Mouse (Mus musculus): ENCODE measurements around the gene Ercc6.

The Ercc6 gene

GRCm38 (mm10) chr14:32520400-32520926 lies 7.1 kb downstream of the Ercc6 start:
- no peak for DNase-seq

GRCm38 (mm10) chr14:32522336-32522735 lies 9.0 kb downstream of the Ercc6 start:
- no peak for DNase-seq

- no peak for DNase-seq
Observed at GRCm38 (mm10) chr14:32524071-32524470, 10.8 kb downstream of the Ercc6 start.

GRCm38 (mm10) chr14:32525996-32526705 lies 12.8 kb downstream of the Ercc6 start:
- DNase-seq: no peak

GRCm38 (mm10) chr14:32527211-32527610 lies 13.9 kb downstream of the Ercc6 start:
- no peak for DNase-seq

- DNase-seq: no peak
Observed at GRCm38 (mm10) chr14:32529036-32529435, 15.7 kb downstream of the Ercc6 start.

GRCm38 (mm10) chr14:32530896-32531295 lies 17.6 kb downstream of the Ercc6 start:
- no peak for DNase-seq

- DNase-seq: no peak
Observed at GRCm38 (mm10) chr14:32531371-32531770, 18.1 kb downstream of the Ercc6 start.

GRCm38 (mm10) chr14:32532381-32533147 lies 19.2 kb downstream of the Ercc6 start:
- DNase-seq: no peak

- no peak for DNase-seq
Observed at GRCm38 (mm10) chr14:32533148-32533520, 19.8 kb downstream of the Ercc6 start.

- DNase-seq: no peak
Observed at GRCm38 (mm10) chr14:32533656-32534055, 20.3 kb downstream of the Ercc6 start.

- DNase-seq: no peak
Observed at GRCm38 (mm10) chr14:32534137-32534536, 20.8 kb downstream of the Ercc6 start.

- no peak for DNase-seq
Observed at GRCm38 (mm10) chr14:32536763-32537162, 23.4 kb downstream of the Ercc6 start.

GRCm38 (mm10) chr14:32538115-32538514 lies 24.8 kb downstream of the Ercc6 start:
- no peak for DNase-seq

GRCm38 (mm10) chr14:32543075-32543474 lies 29.8 kb downstream of the Ercc6 start:
- no peak for DNase-seq

GRCm38 (mm10) chr14:32546676-32547075 lies 33.4 kb downstream of the Ercc6 start:
- no peak for DNase-seq

- no peak for DNase-seq
Observed at GRCm38 (mm10) chr14:32551854-32552253, 38.5 kb downstream of the Ercc6 start.

- no peak for DNase-seq
Observed at GRCm38 (mm10) chr14:32553198-32553903, 40.0 kb downstream of the Ercc6 start.

GRCm38 (mm10) chr14:32554860-32555526 lies 41.7 kb downstream of the Ercc6 start:
- no peak for DNase-seq

- DNase-seq: no peak
Observed at GRCm38 (mm10) chr14:32561428-32561827, 48.1 kb downstream of the Ercc6 start.

- no peak for DNase-seq
Observed at GRCm38 (mm10) chr14:32563661-32564060, 50.3 kb downstream of the Ercc6 start.

GRCm38 (mm10) chr14:32572519-32572918 lies 59.2 kb downstream of the Ercc6 start:
- no peak for DNase-seq

- DNase-seq: no peak
Observed at GRCm38 (mm10) chr14:32578420-32578819, 65.1 kb downstream of the Ercc6 start.
